Mouse (Mus musculus) embryo, embryonic 10 days (tissue): ENCODE measurements around the gene Slc6a16.
A peak's percentile ranks its signal among the peaks of the same experiment; 100 is the strongest.

Experiments used
- DNase-seq: peaks from one replicate; pipeline ENCODE4 v3.0.0-alpha.2; 2015; ENCODE audit warnings: low spot score

Slc6a16 gene

DNA sequence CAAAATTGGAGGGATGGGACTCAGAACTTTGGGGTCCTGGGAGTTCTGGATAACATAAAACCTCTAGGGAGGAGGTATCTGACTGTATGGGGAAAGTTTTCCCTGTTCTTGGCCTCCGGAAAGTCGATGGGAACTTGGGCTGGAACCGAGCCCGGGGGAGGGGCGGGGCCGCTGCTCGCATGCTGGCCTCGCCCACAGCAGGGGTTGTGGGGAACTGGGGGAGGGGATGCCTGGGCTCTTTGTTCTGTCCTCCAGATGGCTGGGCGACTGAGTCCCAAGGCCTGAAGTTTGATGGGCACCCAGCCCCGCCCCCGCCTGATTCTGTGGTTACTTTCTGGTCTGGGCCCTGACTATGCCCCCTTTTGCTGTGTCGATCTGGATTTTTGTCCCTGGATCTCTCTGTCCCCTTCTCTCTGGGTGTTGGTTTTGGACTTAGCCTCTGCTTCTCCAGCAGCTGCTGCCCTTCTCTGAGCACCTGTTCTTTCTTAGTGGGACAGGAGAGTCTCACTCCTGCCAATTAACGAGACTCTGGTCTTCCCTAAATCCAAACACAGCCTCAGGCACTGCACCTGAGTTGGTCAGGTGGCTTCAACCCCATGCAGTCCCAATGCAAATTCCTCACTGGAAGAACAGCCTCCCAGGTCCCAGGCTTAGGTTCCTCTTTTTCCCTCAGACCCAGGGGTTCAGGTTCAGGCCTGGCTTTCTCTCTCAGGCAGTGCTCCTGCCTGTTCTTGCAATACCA is 24.3 kb upstream of the Slc6a16 start:
- DNase-seq: peak; percentile 90

DNA sequence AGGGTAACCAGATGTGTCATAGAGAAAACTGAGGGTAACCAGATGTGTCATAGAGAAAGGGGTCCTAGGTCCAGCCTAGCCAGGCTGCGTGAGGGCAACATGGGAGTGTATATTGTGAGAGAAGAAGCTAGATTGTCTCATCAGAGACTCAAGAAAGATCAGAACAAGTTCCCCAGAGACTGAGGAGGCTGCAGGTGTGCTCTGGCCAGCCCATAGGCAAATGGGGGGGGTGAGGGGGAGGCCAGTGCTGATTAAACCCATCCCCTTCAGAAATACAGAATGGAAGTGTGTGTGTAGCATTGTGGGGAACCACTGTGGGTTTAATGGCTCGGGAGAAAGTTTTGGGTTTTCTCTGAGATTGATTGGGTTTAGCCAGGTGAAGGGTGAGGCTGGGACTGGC is 19.2 kb upstream of the Slc6a16 start:
- DNase-seq: no peak

DNA sequence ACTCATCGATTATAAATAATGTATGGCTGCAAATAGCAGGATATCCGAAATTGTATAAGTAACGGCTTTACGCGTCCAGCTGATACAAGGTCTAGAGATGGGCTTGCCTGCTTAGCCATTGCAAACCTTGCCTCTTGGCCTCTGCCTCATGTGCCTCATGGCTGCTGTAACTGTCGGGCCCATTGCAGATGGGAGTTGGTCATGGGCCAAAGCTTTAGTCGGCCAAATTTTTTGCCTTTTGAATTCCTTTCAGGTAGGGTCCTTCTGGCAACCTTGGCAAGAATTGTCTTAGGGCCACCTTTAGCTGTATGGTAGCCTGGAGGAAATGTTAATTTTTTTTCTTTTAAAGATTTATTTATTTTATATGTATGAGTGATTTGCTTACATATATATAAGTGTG is 16.1 kb upstream of the Slc6a16 start:
- no peak for DNase-seq

DNA sequence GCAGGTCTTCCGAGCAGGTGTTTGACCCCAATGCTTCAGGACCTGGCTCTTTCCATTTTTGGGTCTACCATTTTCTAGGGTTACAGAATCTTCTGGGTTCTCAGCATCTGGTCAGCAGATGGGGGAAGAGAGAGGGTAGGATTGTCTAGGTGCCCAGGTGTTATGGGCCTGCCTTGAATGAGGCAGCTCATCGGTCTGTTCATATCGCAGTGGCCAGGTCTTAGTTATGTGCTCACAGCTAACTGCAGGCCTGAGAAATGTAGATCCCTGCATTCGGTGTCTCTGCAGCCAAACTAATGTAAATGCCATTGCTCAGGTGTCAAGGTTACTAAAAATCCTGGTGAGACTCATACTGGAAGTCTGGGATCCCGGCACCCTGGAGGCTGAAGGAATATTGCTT is 14.5 kb upstream of the Slc6a16 start:
- DNase-seq: no peak

DNA sequence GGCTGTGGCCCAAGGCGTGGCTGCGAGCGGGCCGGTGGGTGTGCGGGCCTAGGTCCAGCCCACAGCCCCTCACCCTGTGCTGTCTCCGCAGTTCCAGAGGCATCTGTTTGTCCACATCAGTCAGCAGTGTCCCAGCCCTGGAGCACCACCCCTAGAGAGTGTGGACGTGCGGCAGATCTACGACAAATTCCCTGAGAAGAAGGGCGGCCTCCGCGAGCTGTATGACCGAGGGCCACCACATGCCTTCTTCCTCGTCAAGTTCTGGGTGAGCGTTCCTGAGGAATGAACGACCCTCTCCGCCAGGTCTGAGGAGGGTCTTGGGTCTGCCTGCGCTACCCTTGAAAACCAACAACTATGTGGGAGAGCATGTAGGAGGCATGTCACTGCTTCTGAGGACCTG is 12.3 kb upstream of the Slc6a16 start:
- DNase-seq: no peak

DNA sequence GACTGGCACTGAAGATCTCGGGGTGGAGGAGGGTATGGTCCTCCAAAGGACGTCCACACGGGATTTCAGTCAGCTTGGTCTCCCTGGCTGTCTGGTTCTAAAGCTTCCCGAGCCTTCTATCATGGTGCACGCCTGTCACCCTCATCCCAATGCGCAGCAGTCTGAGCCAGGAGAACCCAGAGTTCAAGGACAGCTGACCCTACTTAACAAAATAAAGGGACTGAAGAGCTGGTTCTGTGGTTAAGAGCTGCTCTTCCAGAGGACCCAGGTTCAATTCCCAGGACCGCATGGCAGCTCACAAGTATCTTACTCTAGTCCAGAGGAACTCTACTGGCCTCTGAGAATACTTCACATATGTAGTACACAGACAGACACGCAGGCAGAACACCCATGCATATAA is 11.8 kb upstream of the Slc6a16 start:
- DNase-seq: no peak

DNA sequence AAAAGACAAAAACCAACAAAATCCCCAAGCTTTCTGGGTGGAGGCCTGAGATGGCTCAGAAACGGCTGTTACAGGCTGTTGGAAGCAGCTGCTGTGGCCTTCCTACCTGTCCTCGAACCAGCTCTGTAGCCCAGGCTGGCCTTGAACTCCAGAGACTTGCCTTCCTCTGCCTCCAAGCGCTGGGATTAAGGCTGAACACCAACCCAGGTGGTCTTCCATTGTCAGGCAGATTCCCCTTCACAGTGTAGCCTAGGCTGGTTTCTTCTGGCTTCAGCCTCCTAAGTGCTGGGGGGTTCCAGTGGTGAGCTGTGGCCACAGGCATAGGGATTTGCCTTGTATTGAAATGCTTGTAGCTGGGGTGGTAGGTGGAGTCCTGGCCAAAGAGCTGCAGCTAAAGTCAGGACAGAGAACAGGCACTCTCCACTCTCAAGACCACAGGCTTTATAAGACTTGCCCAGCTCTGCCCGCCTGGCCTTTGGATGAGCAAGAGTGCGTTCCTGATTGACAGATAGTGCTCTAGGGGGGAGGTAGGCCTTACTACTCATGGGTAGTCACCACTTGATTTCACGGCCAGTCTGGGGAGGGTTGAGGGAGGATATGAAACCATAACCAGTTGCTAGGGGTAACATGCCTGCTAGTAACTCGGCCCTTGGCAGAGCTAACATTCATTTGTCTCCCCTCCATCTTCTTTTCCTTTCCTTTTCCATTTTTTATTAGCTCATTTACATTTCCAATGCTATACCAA is 11.3 kb upstream of the Slc6a16 start:
- no peak for DNase-seq

DNA sequence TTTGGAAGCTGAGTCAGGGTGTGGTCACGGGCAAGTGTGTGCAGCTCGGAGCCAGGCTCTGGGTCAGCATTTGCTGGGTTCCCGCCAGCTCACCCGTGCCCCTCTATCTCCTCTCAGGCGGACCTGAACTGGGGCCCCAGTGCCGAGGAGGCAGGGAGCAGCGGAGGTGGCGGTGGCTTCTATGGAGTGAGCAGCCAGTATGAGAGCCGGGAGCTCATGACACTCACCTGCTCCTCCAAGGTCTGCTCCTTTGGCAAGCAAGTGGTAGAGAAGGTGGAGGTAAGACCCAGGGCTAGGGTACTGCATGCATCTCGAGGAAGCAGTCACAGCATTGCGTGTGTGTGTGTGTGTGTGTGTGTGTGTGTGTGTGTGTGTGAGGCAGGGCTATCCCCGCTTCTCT is 9.7 kb upstream of the Slc6a16 start:
- no peak for DNase-seq

DNA sequence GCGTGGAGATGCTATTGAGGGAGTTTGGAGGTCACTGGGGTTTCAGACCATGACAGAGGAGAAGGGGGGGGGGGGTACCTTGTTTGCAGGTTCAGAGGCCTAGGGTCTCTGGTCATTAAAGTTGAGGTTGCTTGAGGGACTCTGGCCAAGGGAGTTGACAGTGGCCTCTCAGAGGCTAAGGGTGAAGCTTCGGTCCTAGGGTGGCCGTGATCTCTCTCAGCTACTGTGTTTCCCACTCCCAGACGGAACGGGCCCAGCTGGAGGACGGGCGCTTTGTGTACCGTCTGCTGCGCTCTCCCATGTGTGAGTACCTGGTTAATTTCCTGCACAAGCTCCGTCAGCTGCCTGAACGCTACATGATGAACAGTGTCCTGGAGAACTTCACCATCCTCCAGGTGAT is 8.9 kb upstream of the Slc6a16 start:
- DNase-seq: no peak

DNA sequence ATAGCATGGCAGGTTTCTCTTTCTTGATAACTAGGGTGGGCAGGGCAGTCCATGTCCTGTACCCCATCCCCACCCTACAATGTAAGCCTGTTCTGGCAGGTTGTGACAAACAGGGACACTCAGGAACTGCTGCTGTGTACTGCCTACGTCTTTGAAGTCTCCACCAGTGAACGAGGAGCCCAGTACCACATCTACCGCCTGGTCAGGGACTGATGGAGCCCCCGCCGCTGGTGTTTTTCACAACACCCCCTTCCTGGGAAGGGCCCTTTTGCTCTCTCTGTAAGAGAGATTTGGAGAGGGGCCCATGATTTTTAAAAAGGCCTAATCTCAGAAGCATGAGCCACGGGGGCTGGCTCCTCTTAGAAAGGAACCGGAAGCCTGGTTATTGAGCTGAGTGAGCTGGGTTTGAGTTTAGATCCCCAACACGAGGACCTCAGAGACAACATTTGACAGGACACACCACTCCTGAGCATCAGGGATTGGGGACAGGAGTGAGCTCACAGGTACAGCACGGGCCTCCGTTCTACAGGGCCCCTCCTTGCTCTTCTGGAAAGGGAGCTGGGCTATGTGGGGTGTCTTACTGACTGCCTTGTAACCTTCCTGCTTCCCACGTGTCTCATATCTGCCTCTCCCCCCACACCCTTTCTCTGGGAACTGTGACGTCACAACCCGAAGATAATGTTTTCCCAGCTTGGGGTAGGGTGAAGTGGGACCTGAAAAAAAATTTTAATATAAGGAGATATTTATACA is 8.0 kb upstream of the Slc6a16 start:
- DNase-seq: no peak

DNA sequence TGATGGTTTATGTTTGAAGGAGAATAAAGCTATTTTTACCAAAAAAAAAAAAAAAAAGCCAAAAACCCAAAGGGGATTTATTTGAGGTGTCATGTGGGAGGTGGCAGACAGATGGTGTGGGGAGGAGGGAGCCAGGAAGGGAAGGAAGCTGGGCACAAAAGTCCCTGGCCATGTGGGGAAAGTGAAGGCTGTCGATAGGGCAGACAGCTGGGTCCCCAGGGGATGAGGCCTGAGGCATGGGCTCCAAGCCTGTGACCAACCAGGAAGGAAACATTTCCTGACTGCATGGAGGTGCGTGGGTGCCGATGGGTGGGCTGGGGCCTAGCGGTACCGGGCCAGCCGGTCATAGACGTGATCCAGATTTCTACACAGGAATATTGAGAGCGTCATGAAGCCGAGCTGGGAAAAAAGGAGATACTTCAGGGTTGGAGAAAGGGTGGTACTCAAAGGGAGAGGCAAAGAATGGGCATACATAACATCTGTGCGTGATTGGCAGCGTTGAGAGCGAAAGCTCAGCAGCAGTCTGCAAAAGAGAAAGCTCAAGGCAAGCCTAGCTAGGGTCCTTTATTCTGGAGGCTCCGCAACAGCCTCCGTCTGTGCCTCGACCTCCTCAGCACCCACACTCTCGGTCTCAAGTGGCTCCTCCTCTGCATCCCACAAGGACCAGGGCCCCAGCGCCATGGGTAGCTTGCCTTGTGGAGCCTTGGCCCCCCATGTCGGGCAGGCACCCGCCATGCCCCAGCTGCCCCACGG is 7.1 kb upstream of the Slc6a16 start:
- peak; percentile 43 for DNase-seq

DNA sequence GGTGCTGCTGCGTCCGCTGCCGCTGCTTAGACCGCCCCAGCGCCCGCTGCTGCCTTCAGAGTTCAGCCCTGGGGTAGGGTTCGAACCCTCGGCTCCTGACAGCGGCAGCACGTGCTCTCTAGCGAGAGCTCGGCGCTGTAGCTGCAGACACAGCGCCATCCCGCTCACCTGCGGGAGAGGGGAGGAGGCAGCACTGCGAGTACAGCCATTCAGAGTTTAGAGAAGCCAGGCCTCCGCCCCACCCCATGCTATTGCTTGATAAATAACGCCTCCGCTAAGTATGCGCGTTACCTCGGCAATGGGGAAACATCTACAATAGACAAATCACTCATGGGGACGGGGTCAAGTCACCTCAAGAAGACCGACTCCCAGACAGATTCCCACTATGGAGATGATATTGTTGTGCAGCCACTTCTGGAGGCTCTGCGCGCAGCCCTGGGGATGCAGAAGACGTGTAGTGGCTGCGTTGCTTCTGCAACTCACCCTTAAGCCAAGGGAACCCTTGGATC is 6.5 kb upstream of the Slc6a16 start:
- DNase-seq: peak; percentile 63

DNA sequence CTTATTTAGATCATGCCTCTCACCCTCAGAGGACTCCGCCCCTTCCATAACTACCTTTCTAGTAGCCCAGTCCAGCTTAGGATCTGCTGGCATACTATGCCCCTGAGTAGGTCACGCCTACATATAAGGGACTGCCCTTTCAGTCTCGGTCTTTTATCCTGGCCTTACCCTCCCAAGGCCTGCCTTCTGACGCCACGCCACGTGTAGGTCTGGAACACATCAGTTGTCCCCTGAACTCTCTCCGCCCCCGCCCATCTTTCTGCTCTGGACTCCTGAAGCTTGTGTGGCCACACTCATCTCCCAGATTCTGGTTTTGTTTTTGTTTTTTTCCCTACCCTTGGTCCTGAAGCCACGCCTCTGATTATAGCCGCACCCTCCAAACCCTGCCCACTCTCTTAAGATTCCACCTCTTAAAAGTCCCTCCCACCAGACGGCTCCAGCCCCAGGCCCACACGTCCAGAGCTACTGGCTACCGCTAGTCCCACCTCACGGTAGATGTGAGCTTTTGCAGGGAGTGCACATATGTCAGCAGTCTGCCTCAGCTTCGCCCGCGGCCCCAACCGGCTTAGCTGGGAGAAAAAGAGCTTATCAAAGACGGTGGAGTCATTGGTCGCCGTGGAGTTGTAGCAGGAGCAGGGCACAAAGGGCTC is 5.8 kb upstream of the Slc6a16 start:
- peak; percentile 81 for DNase-seq

DNA sequence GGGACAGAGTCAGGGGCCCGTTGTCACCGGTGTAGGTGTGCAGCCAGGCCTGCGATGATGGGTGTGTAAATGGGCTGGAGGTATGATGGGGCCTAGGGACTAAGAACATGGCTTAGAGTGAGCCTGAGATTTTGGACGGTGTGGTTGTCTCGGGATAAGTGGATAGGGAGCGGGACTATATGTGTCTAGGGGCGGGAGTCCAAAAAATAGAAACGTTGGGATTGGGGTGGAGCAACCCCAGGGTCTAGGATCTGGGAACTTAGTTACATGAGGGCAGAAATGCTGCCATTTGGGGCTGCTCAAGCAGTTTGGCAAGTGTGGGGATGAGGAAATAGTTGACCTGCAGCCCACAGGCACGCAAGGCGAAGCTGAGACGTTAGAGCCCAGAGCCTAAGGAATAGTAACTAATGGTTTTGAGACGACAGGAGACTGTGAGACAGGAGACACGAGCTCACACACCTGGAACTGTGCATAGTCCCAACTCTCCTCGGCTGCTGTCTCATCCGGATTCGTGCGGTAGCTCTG is 5.2 kb upstream of the Slc6a16 start:
- no peak for DNase-seq

DNA sequence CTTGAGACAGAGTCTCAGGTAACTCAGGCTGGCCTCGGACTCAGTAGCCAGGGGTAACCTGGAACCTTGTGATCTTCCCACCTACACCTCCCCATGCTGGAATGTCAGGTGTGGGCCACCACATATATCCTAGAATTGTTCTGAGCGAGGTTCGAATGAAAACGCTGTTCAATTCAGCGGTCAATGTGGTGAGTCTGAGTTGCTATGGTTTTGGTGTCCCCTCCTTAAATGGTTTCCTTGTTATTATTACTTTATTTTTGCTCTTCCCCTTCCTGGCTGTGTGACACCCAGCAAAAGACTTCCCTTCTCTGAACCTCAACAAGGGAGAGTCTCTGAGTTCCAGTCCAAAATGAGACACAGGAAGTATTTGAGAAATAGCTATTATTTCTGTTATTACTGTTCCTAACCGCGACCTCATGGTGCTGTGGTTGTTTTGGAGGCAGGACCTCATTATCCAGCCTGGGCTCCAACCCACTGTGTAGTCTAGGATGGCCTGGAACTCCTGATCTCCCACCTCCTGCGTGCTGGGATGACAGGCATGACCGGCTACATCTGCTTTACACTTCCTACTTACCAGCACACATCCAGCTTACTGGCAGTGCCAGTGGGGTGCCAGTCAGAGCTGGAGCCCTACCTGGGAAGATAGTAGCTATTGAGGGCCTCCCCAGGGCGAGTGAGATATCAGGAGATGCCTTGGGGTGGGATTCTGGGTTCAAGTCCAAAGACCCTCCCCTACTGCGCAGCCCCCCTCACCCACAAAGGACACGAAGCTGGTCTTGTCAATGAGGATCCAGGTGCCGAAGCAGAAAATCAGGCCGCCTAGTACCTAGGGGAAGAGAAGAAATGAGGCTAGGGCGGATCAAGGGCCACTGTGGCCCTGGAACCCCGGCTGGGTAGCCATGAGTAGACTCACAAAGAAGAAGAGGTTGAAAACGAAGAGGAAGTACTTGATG is 2.9 kb upstream of the Slc6a16 start:
- no peak for DNase-seq

DNA sequence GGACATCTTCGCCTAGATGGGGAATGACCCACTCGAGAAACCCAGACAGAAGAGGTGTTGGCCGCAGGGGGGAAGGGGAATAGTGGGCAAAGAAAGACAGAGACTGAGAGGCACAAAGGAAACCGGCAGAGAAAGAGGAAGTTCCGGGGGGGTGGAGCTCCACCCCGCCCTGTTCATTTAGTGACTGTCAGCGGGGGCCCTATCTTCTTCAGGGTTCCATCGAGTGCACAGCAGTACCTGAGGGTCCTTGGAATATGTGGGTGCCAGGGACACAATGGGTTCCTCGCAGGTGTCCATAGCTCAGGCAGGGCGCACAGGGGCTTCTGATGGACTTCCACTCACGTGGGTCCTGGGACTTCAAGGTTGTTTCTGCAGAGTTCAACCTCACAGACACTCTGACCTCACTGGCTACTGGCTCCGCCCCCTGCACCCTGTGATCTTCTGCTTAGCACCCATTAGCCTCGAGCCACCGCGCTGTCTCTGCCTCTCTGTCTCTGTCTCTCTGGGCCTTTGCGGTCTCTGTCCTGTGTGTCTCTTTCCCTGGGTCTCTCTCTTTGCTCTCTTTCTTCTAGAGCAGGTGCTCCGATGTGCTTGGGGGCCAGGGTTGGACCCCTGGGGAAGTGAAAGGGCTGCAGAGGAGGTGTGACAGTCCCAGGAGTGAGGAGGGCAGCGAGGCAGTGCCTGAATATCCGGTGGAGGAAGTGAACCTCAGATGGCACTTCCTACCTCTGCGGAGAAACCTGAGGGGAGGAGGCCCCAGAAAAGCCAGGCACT is 2.0 kb upstream of the Slc6a16 start, which contains the start of gene Cd37:
TSS of gene Cd37 (minus strand) at position 393 of the 774 bp plus-strand sequence.
- DNase-seq: no peak

DNA sequence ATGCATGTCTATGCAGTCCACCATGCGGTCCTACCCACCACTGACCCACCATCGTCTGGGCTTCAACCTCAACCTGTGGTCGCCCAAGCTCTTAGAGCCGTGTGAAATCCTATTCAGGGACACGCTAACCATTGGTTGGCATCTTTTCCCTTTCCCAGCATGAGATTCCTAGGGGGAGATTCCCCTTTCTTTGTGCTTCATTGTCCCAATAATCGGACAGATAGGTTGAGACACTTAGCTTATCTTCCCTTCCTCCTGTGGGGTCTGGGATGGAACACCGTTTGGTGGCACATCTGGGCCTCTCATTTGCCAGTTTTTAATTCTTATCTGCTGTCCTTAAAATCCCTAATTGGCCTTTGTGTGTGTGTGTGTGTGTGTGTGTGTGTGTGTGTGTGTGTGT is 776 bp upstream of the Slc6a16 start:
- DNase-seq: no peak

DNA sequence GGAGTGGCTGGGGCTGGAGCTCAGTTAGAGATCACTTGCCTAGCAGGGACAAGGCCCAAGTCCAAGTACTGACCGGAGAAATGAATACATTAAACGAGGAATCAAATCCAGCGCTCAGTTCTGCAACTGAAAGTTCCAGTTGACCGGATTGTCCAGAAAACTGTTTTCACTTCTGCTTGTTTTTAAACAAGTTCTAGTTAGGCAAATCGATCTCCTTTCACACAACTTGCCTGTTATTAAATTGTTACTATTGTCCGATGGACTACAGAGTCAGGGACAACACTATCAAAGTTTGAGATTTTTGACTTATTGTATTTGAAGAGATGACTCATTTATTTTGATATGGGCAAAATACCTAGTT is 484 bp downstream of the Slc6a16 start:
- DNase-seq: no peak

DNA sequence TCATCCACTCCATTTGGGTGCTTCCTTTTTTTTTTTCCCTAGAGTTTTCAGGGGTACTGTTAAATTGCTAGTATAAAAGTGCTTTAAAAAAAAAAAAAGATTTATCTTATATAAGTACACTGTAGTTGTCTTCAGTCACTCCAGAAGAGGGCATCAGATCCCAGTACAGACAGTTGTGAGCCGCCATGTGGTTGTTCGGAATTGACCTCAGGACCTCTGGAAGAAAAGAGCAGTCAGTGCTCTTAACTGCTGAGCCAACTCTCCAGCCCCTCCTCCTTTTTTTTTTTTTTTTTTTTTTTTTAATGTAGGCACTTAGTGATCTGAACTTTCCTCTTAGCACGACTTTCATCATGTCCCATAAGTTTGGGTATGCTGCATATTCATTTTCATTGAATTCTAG is 6.8 kb downstream of the Slc6a16 start:
- DNase-seq: no peak
